Mouse (Mus musculus) lung, postnatal 0 days (tissue): ENCODE measurements around the gene Rnf216. TPM values are rescaled to one million over a fixed set of nuclear protein-coding genes. Genes with fewer than 3 reads are reported as not detected.
A peak's percentile ranks its signal among the peaks of the same experiment; 100 is the strongest.

Experiments used
- ATAC-seq: fragments of 200-750 bp; cut with Nextera tagmentation; 2 replicates; pipeline ENCODE4 v1.8.0; 2017; ENCODE audit warnings: moderate library complexity
- DNase-seq: peaks from one replicate; pipeline ENCODE4 v3.0.0-alpha.2; 2016; ENCODE audit warnings: low spot score
- H3K27ac ChIP-seq: fragments of 300-500 bp; sonication (generic); 2 replicates; pipeline ENCODE4 v1.5.1; 2014; ENCODE audit warnings: antibody characterized with exemption, mild to moderate bottlenecking, low read length, mixed read lengths
- H3K27me3 ChIP-seq: fragments of 300-500 bp; sonication (generic); replicated peaks from 2 replicates; pipeline ENCODE4 v1.6.1; 2014; ENCODE audit warnings: low read length, mixed read lengths; ENCODE audit not compliant: insufficient read depth
- H3K36me3 ChIP-seq: fragments of 300-500 bp; sonication (generic); 2 replicates; pipeline ENCODE4 v1.6.1; 2014; ENCODE audit warnings: low read length, mixed read lengths; ENCODE audit not compliant: insufficient read depth
- H3K4me1 ChIP-seq: fragments of 300-500 bp; sonication (generic); 2 replicates; pipeline ENCODE4 v1.6.1; 2014; ENCODE audit warnings: antibody characterized with exemption, low read depth, low read length, mixed read lengths; ENCODE audit not compliant: insufficient read depth
- H3K4me2 ChIP-seq: fragments of 300-500 bp; sonication (generic); replicated peaks from 2 replicates; pipeline ENCODE4 v1.6.1; 2014; ENCODE audit warnings: low read depth, mild to moderate bottlenecking, low read length, moderate library complexity, mixed read lengths
- H3K4me3 ChIP-seq: fragments of 300-500 bp; sonication (generic); 2 replicates; pipeline ENCODE4 v1.5.1; 2014; ENCODE audit warnings: low read depth, low read length
- H3K9ac ChIP-seq: fragments of 300-500 bp; sonication (generic); replicated peaks from 2 replicates; pipeline ENCODE4 v1.6.1; 2014; ENCODE audit warnings: low read depth, mild to moderate bottlenecking
- H3K9me3 ChIP-seq: fragments of 300-500 bp; sonication (generic); 2 replicates; pipeline ENCODE4 v1.6.1; 2016; ENCODE audit warnings: low read length, mixed read lengths
- CTCF ChIP-seq: IDR thresholded peaks from 2 replicates; pipeline ENCODE4 v1.5.1; 2016; ENCODE audit warnings: antibody characterized with exemption, mild to moderate bottlenecking
- EP300 ChIP-seq: IDR thresholded peaks from 2 replicates; pipeline ENCODE4 v1.6.1; 2016; ENCODE audit warnings: antibody characterized with exemption, mild to moderate bottlenecking, control low read depth
- WGBS: fragments of 180-500 bp; shearing (Covaris S2); extraction: QIAGEN DNeasy Blood & Tissue Kit; methylation state at CpG from one replicate; pipeline ENCODE4 v1.1.7; 2014; 5-methylcytosine and 5-hydroxymethylcytosine counted together
- polyA plus RNA-seq: library from polyadenylated mRNA; unstranded; fragments of >200 nt; fragmentation: Nextera tagmentation; extraction: Ambion mirVana; gene quantifications from 2 replicates; pipeline ENCODE4 v1.2.1, GENCODE M21; 2015

Rnf216 gene
- polyA plus RNA-seq, 1 experiment from 2014 or later: 23.2 TPM

DNA sequence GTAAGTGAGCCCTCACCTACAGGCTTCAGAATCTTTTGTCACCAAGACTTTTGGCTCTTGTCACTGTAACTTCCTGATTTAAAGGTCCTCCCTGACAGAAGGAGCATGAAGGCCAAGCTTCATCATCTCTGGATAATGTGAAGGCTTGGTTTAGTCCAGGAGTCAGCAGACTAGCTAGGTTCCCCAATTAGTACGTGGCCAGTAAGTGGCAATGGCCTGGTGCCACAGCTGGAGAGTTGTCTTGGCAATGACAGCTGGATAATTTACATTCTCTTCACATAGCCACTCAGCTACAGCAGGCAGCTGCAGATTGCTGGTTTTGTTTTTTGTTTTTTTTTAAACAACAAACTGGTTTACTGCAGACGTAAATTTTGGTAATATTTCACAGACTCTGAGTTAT, 47.6 kb downstream of the Rnf216 start:
- WGBS: 68% methylated on average over 2 of the region's 2 CpGs
- TF ChIP-seq EP300 (no peak), CTCF (no peak)
- no peak overlapping the region for H3K9ac ChIP-seq
- DNase-seq (no peak), ATAC-seq (no peak)
- no peaks in the 10 kb centered on the region for H3K4me1 ChIP-seq
- H3K27ac ChIP-seq: no peak overlapping the region
- H3K4me2 ChIP-seq: no peak overlapping the region
- no peaks in the 10 kb centered on the region for H3K9me3 ChIP-seq
- H3K36me3 ChIP-seq: peaks cover 27% of the 10 kb centered on the region
- H3K4me3 ChIP-seq: no peak overlapping the region
- H3K27me3 ChIP-seq: no peaks in the 10 kb centered on the region

- no peaks in the 10 kb centered on the region for H3K9me3 ChIP-seq
- H3K4me1 ChIP-seq: peaks cover 22% of the 10 kb centered on the region; the same call in 1 of the 2 replicates
- ATAC-seq: no peak
- peaks cover 19% of the 10 kb centered on the region for H3K36me3 ChIP-seq
- H3K27me3 ChIP-seq: no peaks in the 10 kb centered on the region
- no peak overlapping the region for H3K4me2 ChIP-seq
- H3K9ac ChIP-seq: no peak overlapping the region
- no peak overlapping the region for H3K4me3 ChIP-seq
- DNase-seq: no peak
- TF ChIP-seq CTCF: no peak
- no peak for TF ChIP-seq EP300
- WGBS: 94% methylated on average over 3 of the region's 3 CpGs
- no peak overlapping the region for H3K27ac ChIP-seq
These were observed 50.5 kb downstream of the Rnf216 start for GRCm38 (mm10) chr5:143062251-143062650.

DNA sequence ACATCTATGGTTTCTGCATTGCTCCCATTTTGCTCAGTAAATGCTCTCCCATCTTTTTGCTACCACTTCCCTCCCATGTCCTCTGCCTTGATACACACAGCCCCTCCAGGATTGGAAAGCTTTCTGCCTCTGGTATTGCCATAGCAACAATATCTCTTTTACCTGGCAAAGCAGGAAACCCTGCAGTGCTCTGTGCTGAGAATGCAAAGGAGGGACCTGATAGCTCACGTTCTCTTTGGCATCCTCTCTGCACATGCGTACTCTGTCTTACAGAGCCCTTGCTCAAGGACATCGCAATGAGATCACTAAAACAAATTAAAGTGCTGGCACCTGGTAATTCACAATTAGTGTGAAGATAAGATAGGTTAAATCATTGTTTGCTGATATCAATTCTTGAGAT, 51.3 kb downstream of the Rnf216 start:
- Histone ChIP-seq H3K36me3 (peaks cover 19% of the 10 kb centered on the region), H3K4me3 (no peak overlapping the region), H3K4me1 (peaks cover 27% of the 10 kb centered on the region; the same call in 1 of the 2 replicates), H3K27ac (no peak overlapping the region), H3K27me3 (no peaks in the 10 kb centered on the region), H3K4me2 (no peak overlapping the region), H3K9me3 (no peaks in the 10 kb centered on the region), H3K9ac (no peak overlapping the region)
- ATAC-seq (no peak), DNase-seq (no peak)
- 75% methylated on average over 3 of the region's 3 CpGs for WGBS
- TF ChIP-seq EP300 (no peak), CTCF (no peak)

DNA sequence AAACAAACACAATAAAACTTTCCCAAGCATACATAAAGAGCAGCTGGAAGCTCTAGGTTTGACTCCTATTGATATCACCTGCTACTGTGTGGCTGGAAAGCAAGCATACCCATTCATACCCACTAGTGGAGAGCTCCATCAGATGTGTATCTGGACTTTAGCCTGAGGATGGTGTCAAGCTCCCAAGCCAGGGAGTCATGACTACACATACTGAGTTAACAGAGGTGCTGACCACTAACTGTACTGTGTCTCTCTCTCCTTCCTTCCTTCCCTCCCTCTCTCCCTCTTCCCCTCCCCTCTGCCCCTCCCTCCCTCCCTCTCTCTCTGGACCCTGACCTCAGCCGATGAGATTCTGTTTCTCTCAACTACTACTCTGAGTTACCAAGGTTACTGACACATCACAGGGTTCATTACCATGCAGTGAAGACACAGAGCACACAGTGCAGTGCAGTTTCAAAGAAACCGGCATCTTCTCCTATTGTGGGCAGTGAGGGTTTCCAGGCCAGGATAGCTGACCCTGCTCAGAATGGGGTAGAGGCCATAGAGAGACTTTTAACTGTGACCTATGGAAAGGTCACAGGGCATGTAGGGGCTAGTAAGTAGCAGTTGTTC, 51.9 kb downstream of the Rnf216 start:
- Histone ChIP-seq H3K27me3 (no peaks in the 10 kb centered on the region), H3K27ac (no peak overlapping the region), H3K9ac (no peak overlapping the region), H3K36me3 (peaks cover 19% of the 10 kb centered on the region), H3K4me3 (no peak overlapping the region), H3K4me2 (no peak overlapping the region), H3K4me1 (peaks cover 30% of the 10 kb centered on the region; the same call in 1 of the 2 replicates), H3K9me3 (no peaks in the 10 kb centered on the region)
- DNase-seq (no peak), ATAC-seq (no peak)
- TF ChIP-seq CTCF: no peak
- no peak for TF ChIP-seq EP300
- 61% methylated on average over 2 of the region's 2 CpGs for WGBS

DNA sequence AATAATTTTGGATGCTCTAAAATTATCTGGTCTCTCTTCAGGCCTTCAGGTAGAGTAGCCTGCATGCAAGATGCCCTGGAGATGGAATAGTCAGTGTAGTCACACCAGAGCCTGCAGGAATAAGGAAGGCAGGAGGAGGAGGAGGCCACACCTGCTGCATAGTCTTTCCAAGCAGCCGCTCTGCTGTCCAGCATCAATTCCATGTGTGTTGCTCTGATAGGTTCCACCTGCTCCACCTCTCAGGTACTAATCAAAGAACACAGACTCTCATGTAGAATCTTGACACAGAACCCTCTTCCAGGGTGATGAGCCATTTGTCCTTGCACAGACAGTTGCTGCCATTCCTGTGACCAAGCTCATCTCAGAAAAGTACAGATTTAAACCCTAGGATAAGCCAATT, 52.8 kb downstream of the Rnf216 start:
- Histone ChIP-seq H3K4me1 (peaks cover 30% of the 10 kb centered on the region; the same call in 1 of the 2 replicates), H3K9me3 (no peaks in the 10 kb centered on the region), H3K9ac (no peak overlapping the region), H3K27me3 (no peaks in the 10 kb centered on the region), H3K27ac (no peak overlapping the region), H3K36me3 (peaks cover 13% of the 10 kb centered on the region), H3K4me2 (no peak overlapping the region), H3K4me3 (no peak overlapping the region)
- DNase-seq: no peak
- WGBS: 87% methylated on average over 1 of the region's 1 CpGs
- no peak for ATAC-seq
- TF ChIP-seq CTCF (no peak), EP300 (no peak)

- Histone ChIP-seq H3K4me2 (no peak overlapping the region), H3K9me3 (no peaks in the 10 kb centered on the region), H3K4me3 (no peak overlapping the region), H3K9ac (no peak overlapping the region), H3K4me1 (peaks cover 30% of the 10 kb centered on the region; the same call in 1 of the 2 replicates), H3K27me3 (no peaks in the 10 kb centered on the region), H3K36me3 (peaks cover 11% of the 10 kb centered on the region), H3K27ac (peak overlapping the region; percentile 74)
- TF ChIP-seq EP300 (no peak), CTCF (no peak)
- ATAC-seq (no peak), DNase-seq (peak; percentile 24)
These were observed 53.6 kb downstream of the Rnf216 start for GRCm38 (mm10) chr5:143059182-143059581.

GRCm38 (mm10) chr5:143058675-143059074, 54.1 kb downstream of the Rnf216 start:
- peak; percentile 55 for DNase-seq
- no peaks in the 10 kb centered on the region for H3K27me3 ChIP-seq
- no peaks in the 10 kb centered on the region for H3K9me3 ChIP-seq
- H3K9ac ChIP-seq: no peak overlapping the region
- peaks cover 30% of the 10 kb centered on the region; the same call in 1 of the 2 replicates for H3K4me1 ChIP-seq
- no peak for TF ChIP-seq CTCF
- TF ChIP-seq EP300: no peak
- no peak overlapping the region for H3K4me2 ChIP-seq
- H3K36me3 ChIP-seq: peaks cover 11% of the 10 kb centered on the region
- H3K27ac ChIP-seq: peak overlapping the region; percentile 74
- peak; percentile 34 for ATAC-seq
- H3K4me3 ChIP-seq: no peak overlapping the region
